Mouse (Mus musculus): Measurements from ENCODE around the gene Aprt. TPM values are rescaled to one million over a fixed set of nuclear protein-coding genes. Genes with fewer than 3 reads are reported as not detected.
"Not testable (repeated sequence)": the region's sequence is repeated elsewhere in the genome, so short reads cannot be mapped to it uniquely, and the experiment has no call there.

Aprt gene
- total RNA-seq, 2 experiments from 2014 or later: 61.5 to 65.4 TPM

DNA sequence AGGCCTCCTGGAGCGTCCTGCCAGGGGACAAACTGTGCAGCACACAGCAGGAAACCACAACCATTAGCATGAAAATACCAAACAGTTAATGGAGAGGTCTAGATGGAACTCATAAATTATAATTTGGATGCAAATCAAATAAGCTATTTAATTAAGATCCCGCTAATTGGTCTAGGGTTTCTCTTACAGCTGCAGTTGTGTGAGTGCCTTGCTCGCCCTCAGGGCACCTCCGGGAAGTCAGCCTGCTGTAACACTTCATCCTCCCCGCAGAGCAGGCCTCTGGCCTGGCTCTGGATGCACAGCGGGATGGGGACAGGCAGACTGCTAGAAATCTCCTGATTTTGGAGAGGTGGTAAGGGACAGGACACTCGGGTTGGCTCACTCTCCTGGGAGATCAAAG, 9.5 kb upstream of the Aprt start:
- no peak for DNase-seq

DNA sequence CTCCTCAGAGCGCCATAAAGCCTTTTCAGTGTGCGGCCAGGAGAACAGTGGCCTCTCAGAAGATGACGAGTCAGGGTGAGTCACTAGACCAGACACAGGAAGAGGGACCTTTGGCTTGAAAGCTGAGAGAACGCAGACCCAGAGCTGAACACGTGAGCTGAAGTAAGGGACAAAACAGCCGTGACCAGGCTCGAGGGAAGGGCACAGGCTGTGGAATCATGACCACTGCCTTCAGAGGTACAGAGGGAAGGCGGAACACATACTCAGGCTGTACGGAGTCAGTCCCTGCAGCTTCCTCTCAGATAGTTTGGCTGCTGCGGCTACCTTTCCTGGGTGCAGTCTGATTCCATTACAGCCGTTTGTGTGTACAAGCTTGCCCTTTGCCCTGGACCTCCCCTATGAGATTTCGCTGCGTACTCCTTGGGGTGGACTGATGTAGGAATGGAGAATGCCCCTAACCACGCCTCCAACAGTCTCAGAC, 8.7 kb upstream of the Aprt start:
- no peak for DNase-seq

DNA sequence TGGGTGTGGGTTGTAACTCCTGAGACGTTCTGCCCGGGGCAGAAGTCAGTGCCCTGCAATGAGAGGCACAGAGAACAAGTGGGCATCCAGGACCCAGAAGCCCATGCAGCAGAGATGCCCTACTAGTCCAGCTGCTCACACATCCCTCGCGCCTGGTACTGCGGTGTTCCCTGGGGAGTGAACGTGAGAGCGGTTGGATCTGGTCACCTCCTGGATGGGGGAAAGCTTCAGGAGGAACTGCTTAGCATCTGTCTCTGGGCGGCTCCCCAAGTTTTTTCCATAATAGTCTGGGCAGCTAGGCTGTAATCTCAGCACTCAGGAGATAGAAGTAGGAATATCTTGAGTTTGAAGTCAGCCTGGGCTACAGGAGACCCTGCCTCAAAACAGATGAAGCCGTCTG, 8.3 kb upstream of the Aprt start:
- no peak for DNase-seq

DNA sequence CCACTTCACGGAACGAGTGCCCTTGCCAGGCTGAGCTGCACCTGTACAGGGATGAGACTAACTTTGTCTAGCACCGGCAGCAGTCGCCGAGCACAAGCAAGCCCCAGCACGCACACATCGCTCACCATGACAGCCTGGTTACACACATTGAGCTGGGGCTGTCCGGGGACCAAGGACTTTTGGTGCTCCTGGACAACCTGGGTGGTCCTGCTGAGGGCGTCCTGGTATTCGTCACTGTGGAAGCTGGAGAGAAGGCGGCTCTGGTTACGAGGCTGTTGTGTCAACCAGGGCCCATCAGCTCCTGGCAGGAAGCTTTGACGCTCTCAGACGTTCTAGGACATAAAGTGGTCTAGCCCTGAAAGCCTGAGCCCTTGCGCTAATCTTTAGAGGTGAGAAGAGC, 4.2 kb upstream of the Aprt start:
- DNase-seq: no peak

DNA sequence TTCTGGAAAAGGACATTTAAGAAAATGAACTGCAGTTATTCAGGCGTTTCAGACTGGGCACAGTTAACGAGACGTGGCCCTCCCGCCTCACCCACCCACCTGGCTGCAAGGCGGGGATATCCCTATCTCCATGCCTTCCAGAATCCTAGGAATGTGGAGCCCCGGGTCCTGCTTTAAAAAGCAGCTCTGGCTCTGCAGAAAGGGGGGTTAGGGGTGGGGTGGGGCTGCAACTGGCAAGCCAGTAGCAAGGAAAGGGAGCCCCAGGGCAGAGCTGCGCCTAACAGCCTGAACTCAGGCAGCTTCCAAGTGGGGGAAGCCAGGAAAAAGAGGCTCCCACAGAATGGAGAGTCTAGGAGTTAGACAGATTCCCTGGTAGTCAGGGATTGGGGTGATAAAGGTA, 2.5 kb upstream of the Aprt start:
- no peak for DNase-seq

DNA sequence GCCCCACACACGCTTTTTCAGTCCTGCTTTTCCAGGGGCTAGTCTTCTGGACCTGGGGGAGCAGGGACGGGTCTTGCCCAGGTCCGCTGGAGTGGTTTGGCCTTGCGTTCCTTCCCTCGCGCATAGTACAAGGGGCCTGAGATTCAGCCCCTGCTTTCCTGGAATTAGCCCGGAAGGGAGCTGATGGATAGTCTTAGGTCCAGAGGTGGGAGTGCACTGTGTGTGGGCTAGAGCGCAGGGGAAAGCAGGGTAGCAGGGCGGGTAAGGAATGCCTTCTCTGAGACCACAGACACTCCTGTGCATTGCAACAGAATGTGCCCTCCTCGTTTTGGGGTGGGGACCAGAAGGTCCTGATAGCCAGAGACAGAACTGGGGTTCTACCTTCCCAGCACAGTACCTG, 407 bp upstream of the Aprt start:
- DNase-seq: no peak

DNA sequence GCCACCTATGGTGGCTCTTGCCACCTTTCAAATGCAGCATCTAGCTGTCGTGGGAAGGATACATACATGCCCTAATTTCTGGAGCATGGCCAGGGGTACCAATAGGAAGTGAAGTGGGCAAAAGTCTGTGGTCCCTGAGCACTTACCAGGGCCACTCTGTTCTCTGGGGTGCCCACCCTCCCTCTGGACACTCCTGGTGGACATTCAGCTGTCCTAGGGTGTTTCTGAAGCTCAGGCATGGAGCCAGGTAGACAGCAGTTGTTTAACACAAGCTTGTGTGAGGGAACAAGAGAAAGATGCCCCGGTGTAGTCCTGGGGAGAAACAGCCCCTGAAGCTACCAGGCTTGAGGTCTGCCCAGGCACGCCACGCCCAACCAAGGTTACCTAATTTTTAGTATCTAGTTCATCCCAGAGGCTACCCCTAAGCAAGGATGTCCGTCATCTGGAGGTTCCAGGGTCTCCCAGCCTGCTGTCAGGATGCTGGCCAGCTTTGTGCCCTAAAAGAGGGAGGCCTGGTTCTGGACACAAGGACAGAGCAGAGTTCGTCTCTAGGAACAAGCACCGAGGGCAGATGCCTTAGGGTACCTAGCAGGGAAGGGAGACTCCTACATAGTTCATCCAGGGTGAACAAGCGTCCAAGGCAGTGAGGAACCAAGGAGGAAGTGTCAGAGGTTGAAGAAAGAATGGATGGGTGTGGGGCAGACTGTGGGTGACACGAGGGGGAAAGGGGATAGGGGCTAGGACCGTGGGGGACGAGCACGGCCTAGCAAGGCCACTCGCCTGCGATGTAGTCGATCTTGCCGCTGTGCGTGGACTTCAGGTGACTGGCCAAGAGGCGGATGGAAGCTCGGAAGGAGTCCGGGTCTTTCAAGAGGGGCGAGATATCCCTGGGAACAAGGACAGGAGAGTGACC, 718 bp downstream of the Aprt start:
- peak in 1 of 2 experiments; percentile 15 for DNase-seq

DNA sequence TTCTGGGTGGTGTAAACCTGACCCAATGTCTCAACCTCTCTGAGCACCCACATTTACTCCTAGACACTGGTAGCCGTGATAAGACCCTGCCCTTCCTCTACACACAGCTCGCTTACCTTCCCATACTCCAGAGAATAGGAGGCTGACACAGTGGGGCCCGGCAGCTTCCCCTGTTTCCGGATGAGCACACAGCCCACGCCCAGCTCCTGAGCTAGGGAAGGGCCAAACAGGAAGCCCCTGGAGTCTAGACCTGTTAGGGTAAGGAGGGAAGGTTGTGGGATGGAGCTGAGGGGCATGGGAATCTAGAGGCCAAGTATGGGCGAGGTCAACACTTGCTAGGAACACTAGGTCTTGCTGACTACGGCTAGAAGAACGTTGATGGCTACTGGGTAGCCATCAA, 1.4 kb downstream of the Aprt start:
- DNase-seq: no peak

DNA sequence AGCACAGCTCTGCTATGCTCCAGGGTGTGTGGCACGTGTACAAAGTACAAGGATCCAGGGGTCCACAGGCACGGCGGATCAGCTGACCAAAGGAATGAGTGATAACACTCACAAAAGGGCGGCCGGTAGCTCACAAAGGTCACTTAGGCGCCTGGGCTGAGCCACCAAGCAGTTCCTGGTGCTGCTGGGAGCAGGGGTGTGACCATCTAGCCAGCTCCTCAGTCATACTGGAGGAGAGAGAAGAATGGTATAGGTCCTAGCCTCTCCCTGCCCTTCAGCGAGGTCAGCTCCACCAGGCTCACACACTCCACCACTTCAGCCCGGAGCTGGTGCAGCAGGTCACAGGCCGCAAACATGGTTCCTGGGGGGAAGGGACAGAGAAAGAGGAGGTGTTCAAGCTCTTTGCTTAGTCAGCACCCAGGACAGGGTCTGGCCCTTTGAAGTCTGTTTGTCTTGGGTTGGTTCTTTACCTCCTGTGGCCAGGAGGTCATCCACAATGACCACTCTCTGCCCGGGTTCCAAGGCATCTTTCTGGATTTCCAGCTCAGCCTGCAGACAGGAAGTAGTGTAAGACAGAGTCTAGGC, 1.9 kb downstream of the Aprt start:
- no peak for DNase-seq

DNA sequence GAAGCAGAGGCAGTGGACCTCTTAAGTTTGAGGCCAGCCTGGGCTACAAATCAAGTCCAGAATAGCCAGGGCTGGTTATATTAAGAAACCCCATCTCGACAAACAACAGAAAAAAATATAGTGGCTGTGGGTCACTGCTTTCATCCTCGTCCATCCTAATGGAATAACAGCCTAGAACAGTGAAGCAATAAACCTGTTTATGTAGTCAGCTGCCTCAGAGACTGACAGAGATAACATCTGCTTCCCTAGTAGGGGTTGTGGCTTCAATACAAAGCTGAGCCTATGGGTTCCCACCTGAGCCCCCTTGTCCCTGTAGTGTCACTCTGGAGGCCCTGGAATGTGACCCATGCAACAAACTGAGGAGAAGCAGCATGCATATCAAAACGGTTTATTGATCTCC, 2.4 kb downstream of the Aprt start:
- DNase-seq: no peak

DNA sequence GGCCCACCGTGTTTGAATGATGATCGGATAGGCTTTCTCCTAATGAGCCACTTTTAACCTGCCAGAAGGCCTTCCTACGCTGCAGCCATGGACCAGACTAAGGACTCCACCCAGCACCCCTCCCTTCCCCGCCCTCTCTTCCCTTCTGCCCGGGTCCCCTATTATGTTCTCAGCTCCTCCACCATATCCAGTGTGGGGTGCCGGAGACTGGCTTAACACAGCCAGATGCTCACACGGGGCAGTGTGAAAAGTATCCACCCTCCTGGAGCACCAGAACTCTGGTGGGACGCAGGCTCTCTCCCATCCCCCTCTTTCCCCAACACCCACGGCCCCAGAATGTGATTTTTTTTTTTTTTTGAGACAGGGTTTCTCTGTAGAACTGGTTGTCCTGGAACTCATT, 3.1 kb downstream of the Aprt start:
- DNase-seq: no peak

DNA sequence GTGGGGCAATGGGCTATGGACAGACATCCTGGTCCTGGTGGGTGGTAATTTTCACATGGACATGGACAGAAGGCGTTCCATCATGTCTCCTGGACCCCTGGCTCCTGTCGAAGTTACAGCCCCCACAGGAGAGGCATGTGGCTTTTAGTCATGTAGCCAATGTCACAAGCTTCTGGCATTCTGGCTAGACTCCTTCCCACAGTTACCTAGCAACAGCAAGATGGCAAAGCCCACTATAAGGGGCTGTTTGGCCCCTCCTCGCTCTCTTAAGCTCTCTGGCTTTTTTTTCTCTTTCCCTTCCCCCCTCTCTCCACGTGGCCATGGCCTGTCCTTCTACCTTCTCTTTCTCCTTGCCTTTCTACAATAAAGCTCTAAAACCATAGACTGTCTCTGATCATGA, 3.5 kb downstream of the Aprt start:
- not testable (repeated sequence) for DNase-seq

DNA sequence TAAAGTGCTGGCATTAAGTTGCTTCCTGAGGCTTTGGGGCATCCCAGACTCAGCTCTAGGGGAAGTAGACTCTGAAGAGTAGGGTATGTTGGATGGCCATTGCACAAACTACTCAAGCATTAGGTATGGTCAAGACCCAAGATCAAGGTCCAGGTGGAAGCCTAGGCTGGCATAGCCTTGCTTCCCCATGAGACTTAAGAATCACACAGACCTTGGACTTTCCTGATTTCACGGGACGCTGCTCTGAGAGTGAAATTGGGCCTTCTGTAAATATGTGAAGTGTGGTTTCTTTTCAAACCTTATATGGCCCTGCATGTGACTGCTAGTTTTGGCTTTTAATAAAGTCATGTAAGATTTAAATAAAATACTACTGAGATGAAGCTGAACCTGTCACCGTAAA, 4.0 kb downstream of the Aprt start:
- DNase-seq: no peak

DNA sequence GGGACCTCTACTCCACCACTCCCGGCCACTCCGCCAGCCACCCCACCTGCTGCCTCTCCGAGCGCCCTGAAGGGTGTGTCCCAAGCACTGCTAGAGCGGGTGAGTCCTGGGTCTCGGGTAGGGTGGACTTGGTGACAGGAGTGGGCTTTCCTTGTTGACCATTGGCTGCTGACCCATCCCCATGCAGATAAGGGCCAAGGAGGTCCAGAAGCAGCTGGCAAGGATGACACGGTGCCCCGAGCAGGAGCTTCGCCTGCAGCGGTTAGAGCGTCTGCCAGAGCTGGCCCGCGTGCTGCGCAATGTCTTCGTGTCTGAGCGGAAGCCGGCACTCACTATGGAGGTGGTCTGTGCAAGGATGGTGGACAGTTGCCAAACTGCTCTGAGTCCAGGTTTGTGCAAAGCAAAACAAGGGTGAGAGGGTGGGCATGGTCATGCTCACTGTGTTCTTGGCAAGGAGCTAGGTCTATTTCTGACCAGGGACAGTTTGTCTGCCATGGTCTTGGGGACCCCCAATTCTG, 4.9 kb downstream of the Aprt start:
- DNase-seq: no peak

DNA sequence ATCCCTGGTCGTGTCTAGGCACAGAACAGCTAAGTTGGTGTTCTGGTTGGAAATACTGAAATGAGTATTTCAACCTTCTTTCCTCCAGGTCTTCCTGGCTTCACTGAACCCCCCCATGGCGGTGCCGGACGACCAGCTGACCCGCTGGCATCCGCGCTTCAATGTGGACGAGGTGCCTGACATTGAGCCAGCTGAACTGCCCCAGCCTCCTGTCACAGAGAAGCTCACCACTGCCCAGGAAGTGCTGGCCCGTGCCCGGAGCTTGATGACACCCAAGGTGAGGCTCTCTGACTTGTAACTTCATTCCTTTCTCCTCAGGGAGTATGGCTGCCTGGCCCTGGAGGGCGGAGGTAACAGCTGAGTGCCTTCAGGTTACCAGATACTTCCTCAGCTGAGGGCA, 5.6 kb downstream of the Aprt start:
- DNase-seq: no peak

DNA sequence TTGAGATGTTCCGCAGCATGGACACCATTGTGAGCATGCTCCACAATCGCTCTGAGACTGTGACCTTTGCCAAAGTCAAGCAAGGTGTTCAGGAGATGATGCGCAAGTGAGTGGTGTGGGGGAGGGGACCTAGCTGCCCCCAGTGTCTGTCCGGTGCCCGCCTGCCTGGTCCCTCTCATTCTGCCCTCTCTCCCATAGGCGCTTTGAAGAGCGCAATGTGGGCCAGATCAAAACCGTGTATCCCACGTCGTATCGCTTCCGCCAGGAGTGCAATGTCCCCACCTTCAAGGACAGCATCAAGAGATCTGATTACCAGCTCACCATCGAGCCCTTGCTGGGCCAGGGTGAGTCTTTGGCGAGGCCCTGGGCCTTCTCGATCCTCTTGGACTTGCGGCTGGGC, 6.7 kb downstream of the Aprt start:
- no peak for DNase-seq

DNA sequence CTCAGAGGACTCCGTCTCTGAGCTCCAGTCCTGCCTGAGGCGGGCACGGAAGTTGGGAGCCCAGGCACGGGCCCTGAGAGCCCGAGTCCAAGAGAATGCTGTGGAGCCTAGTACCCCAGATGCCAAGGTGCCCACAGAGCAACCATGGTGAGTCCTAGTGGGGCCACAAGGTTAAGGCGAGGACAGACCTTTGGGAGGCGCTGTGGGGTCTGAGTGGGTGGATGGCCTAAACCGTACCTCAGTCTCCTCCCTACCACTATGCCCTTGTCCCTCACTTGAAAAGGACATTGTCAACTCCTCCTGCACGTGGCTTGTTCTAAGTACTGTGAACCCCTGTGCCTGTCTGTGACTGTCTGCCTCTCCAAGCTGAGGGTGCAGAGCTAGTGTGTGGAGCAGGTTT, 7.4 kb downstream of the Aprt start:
- DNase-seq: no peak

DNA sequence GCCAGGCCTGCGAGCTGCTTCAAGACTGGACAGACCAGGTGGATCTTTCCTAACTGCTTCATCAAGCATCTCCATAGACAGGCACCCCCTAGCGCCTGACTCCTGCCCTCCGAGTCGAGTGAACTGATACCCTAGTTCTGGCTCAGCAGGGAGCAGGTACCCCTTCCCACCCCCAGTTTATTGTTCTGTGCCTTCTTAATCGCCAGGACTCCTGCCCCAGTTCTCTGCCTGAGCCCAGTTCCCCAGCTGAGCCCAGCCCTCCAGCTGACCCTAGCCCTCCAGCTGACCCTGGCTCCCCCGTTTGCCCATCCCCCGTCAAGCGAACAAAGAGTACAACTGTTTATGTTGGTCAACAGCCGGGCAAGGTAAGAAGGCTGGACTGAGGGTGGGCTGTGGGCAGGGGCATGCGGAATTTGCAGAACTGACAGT, 7.8 kb downstream of the Aprt start:
- DNase-seq: no peak

DNA sequence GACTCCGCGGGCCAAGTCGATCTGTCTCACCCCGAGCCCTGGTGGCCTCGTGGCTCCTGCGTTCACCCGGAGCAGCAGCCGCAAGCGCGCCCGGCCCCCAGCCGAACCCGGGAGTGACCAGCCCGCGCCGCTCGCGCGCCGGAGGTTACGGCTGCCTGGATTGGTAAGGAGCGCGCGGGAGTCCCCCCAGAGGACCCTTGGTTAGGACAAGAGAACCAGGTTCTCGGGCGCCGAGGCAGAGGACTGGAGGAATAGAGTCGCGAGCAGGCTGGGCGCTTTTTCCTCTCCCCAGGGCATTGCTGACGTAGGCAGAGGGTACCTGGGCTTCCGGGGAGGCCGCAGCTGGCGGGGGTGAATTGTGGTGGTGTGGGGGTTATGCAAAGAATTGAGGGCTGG, 8.6 kb downstream of the Aprt start:
- no peak for DNase-seq

DNA sequence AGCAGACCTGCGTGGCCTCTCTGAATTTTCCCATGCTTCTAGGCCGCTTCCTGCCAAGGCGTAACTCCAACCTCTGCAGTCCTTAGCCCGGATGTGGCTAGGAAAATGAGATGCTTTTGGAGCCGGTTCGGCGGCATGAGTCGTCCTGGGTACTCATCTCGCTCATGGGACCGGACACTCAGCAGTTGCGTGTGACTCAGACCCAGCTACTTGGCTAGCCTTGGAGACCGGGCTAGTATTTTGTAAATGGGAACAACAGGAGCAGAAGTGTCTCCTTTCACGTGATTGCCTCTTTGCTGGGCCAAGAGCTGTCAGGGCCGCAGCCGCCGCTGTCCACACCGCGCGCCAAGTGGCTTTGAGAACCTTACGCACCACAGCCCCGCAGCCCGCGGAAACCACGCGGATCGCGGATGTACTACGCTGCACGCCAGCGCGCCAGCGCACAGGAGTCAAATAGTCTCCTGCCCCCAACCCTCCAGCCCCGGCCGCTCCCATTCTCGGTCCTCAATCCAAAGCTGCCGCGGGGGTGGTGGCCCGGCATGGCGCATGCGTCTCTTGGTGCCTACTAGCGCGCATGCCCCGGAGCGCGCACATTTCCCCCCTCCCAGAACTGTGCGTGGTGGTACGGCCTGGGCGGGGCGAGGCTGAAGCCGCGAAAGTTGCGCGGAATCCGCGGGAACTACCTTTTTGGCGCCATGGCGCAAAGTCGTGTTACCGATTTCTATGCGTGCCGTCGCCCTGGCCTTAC, 9.2 kb downstream of the Aprt start, which contains the start of gene Cdt1:
Cdt1 (plus strand) TSS at position 655 of the 748 bp plus-strand sequence.
- peak; percentile 93 to 95 for DNase-seq

DNA sequence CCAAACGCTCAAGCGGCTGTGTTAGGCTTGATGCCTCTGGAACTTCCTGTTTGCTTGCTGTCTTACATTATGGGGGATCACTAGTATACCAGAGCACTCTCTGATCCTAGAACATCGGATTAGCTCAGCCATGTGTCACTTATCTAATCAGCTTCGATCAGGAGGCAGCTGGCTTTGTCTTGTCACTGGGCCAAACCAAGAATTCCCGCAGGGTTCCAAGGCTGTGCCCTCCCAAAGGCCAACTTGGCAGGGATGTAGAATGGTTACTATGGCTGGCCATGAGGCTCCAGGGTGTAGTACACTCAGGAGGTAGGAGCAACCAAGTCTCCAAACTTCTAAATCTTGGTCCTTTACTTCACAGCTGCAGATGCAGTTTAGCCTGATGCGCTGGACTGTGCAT, 9.9 kb downstream of the Aprt start:
- no peak for DNase-seq

DNA sequence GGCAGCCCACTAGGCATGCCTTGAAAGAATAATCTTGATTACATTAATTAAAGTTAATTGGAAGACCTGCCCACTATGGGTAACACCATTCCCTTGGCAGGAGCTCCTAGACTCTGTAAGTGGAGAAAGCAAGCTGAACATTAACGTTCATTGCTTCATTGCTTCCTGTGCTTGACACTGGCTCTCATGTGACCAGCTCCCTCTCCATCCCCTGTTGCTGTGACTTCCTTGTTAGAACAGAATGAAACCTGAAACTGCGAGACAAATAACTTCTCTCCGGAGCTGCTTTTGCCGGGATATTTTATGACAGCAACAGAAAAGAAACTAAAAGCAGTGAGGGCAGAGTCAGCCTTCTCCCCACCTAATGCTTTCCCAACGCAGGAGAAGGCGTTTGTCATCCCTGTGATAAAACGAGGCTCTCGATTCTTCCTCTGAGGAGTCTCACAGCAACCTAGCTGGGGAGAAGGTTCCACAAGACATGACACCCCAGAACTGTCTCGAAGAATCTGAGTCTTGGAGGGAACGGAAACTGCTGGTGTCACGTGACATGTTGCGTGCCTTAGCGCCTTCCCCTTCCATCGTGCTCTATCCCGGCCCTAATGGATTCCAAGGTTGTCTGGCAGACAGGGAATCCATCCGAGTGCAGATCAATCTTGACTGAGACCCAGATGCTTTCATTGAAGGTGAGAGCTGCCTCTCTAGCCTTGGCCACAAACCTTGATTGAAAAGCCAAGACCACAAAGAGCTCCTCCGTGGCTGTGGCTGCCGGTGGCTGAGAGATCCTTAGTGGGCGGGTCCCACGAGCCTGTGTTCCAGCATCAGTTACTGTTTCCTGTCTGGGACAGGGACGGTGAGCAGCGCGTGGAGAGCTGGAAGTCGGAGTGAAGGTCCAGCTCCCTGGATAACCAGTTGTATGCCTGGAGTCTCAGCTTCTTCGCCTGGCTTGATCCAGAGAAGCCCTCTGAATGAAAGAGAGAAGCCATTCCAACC, 12.1 kb downstream of the Aprt start:
- DNase-seq: no peak

Data from layer of hippocampus, postnatal 36 days (tissue).